Comparison of ENCODE assay signal across 17 mouse cellular contexts in genomic region chr6:94614346-94614745, GRCm38 (mm10).
"Had no signal": no experiment of that assay in that cellular context is flagged by ENCODE, and none has a peak within 500 bp of the region (broad histone marks: within the 10 kb centered on the region; RNA-seq: fewer than 3 reads in every experiment).

No protein-coding gene starts in this region.

- H3K27me3 ChIP-seq: lung, embryonic 15.5 days; midbrain, embryonic 13.5 days; midbrain, embryonic 15.5 days; neural tube, embryonic 12.5 days; stomach, embryonic 15.5 days had no signal

- ATAC-seq: lung, postnatal 0 days; midbrain, embryonic 13.5 days; midbrain, embryonic 15.5 days had no signal

- H3K4me2 ChIP-seq: lung, embryonic 15.5 days; midbrain, embryonic 11.5 days; midbrain, embryonic 13.5 days; midbrain, embryonic 15.5 days; neural tube, embryonic 12.5 days; stomach, embryonic 15.5 days had no signal

- DNase-seq: lung, adult 2 months; lung, postnatal 14 days; lung, postnatal 36 days; right cerebral cortex, postnatal 14 days; thymus, adult 2 months; thymus, postnatal 25 days; thymus, postnatal 4 days had no signal

- H3K27ac ChIP-seq: lung, embryonic 15.5 days; macrophage; midbrain, embryonic 13.5 days; neural tube, embryonic 12.5 days; stomach, embryonic 15.5 days; stomach, postnatal 0 days had no signal

- H3K4me1 ChIP-seq: lung, embryonic 15.5 days; neural tube, embryonic 12.5 days; stomach, embryonic 15.5 days had no signal

- H3K4me3 ChIP-seq: lung, embryonic 15.5 days; midbrain, embryonic 13.5 days; midbrain, embryonic 15.5 days; neural tube, embryonic 12.5 days; stomach, embryonic 15.5 days had no signal

- H3K9ac ChIP-seq: lung, embryonic 15.5 days; midbrain, embryonic 13.5 days; midbrain, embryonic 15.5 days; neural tube, embryonic 12.5 days; stomach, embryonic 15.5 days had no signal

- H3K9me3 ChIP-seq: lung, embryonic 15.5 days; megakaryocyte, embryonic 14.5 days; midbrain, embryonic 13.5 days; midbrain, embryonic 15.5 days; neural tube, embryonic 12.5 days; stomach, embryonic 15.5 days had no signal
